Mouse (Mus musculus) midbrain, postnatal 0 days (tissue): ENCODE results near the gene Ackr2. TPM values are rescaled to one million over a fixed set of nuclear protein-coding genes. Genes with fewer than 3 reads are reported as not detected.

Experiments used
- ATAC-seq: fragments of 200-750 bp; cut with Nextera tagmentation; 2 replicates; pipeline ENCODE4 v1.8.0; 2017; ENCODE audit warnings: moderate number of reproducible peaks, mild to moderate bottlenecking, moderate TSS enrichment, moderate library complexity; ENCODE audit not compliant: low FRiP score
- DNase-seq: peaks from one replicate; pipeline ENCODE4 v3.0.0-alpha.2; 2015; ENCODE audit warnings: low spot score
- H3K27ac ChIP-seq: fragments of 300-500 bp; sonication (generic); 2 replicates; pipeline ENCODE4 v1.5.1; 2014; ENCODE audit warnings: low read depth, mild to moderate bottlenecking, low read length, mixed read lengths
- H3K27me3 ChIP-seq: fragments of 300-500 bp; sonication (generic); 2 replicates; pipeline ENCODE4 v1.6.1; 2014; ENCODE audit warnings: low read length, control low read depth, mixed read lengths; ENCODE audit not compliant: insufficient read depth
- H3K36me3 ChIP-seq: fragments of 300-500 bp; sonication (generic); 2 replicates; pipeline ENCODE4 v1.6.1; 2014; ENCODE audit warnings: low read length, control low read depth, mixed read lengths; ENCODE audit not compliant: insufficient read depth
- H3K4me1 ChIP-seq: fragments of 300-500 bp; sonication (generic); 2 replicates; pipeline ENCODE4 v1.6.1; 2014; ENCODE audit warnings: mild to moderate bottlenecking, control low read depth, antibody characterized with exemption, low read length, mixed read lengths; ENCODE audit not compliant: insufficient read depth
- H3K4me2 ChIP-seq: fragments of 300-500 bp; sonication (generic); 2 replicates; pipeline ENCODE4 v1.6.1; 2014; ENCODE audit warnings: low read depth, mild to moderate bottlenecking, low read length, mixed read lengths; ENCODE audit not compliant: poor library complexity, severe bottlenecking
- H3K4me3 ChIP-seq: fragments of 300-500 bp; sonication (generic); 2 replicates; pipeline ENCODE4 v1.5.1; 2014; ENCODE audit warnings: low read depth, mild to moderate bottlenecking, low read length, moderate library complexity
- H3K9ac ChIP-seq: fragments of 300-500 bp; sonication (generic); replicated peaks from 2 replicates; pipeline ENCODE4 v1.6.1; 2014; ENCODE audit warnings: mild to moderate bottlenecking, low read length, moderate library complexity, mixed read lengths; ENCODE audit not compliant: poor library complexity, severe bottlenecking
- H3K9me3 ChIP-seq: fragments of 300-500 bp; sonication (generic); 2 replicates; pipeline ENCODE4 v1.6.1; 2016; ENCODE audit warnings: low read length, control low read depth
- CTCF ChIP-seq: IDR thresholded peaks from 2 replicates; pipeline ENCODE4 v1.5.1; 2016; ENCODE audit warnings: antibody characterized with exemption, mild to moderate bottlenecking
- WGBS: fragments of 180-500 bp; shearing (Covaris S2); extraction: QIAGEN DNeasy Blood & Tissue Kit; methylation state at CpG from one replicate; pipeline ENCODE4 v1.1.7; 2014; 5-methylcytosine and 5-hydroxymethylcytosine counted together
- polyA plus RNA-seq: library from polyadenylated mRNA; unstranded; fragments of >200 nt; fragmentation: Nextera tagmentation; extraction: Ambion mirVana; gene quantifications from 2 replicates; pipeline ENCODE4 v1.2.1, GENCODE M21; 2015
- total RNA-seq: library from RNA; depleted of rRNA; stranded (reverse); fragments of >200 nt; gene quantifications from 2 replicates; pipeline ENCODE4 v1.2.3, GENCODE M21; 2014

Gene Ackr2
- total and polyA plus RNA-seq, 2 experiments from 2014 or later: 0.78 to 3.0 TPM

DNA sequence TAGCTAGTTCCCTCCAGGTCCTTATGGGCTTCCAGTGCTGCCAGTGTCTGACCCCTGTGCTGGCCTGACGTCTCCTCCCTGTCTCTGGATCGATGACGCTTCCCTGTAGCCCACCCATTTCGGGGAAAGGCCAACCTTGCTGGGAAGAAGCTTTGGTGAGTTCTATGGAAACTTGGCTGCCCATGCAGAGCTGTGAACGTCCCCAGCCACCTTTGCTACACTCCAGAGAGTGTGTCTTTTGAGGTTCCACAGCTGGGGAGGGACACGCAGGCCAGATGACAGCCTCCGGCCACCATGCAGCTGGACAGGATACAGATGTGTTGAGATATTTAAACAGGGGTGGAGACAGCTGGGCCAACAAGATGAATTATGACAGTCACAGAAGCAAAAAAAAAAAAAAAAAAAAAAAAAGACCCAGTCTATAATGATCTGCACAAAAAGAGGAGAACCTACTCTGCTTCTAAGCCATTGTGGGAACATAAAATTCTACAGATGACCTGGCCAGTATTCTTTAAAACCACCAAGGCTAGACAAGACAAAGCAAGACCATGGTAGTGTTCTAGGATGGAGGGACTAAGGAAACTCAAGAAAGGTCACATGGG lies 2.7 kb upstream of the Ackr2 start:
- no peaks in the 10 kb centered on the region for H3K27me3 ChIP-seq
- H3K4me1 ChIP-seq: no peaks in the 10 kb centered on the region
- no peak for TF ChIP-seq CTCF
- ATAC-seq (no peak), DNase-seq (no peak)
- H3K9me3 ChIP-seq: no peaks in the 10 kb centered on the region
- no peak overlapping the region for H3K4me2 ChIP-seq
- H3K36me3 ChIP-seq: no peaks in the 10 kb centered on the region
- H3K27ac ChIP-seq: no peak overlapping the region
- H3K9ac ChIP-seq: no peak overlapping the region
- H3K4me3 ChIP-seq: no peak overlapping the region
- WGBS: 80% methylated on average over 7 of the region's 7 CpGs

DNA sequence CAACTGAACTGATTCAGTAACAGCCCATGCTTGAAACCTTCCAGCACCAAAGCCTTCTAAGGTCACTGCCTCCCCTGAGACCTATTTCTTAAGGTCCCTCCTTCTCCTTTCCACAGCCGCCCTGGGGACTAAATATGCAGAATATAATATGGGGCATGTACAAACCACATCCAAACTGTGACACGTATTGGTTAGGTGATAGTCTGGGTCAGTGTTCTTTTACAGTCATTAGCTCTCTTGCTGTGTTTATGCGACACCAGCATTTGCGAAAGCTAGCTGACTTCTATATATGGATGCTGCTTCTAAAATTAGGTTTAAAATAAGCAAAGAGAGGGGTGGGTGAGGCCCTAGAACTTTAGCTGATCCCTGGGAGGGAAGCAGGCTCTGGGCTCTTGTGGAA lies 1.3 kb upstream of the Ackr2 start:
- ATAC-seq (no peak), DNase-seq (no peak)
- WGBS: 90% methylated on average over 4 of the region's 4 CpGs
- Histone ChIP-seq H3K4me2 (no peak overlapping the region), H3K27ac (no peak overlapping the region), H3K4me1 (no peaks in the 10 kb centered on the region), H3K27me3 (no peaks in the 10 kb centered on the region), H3K9ac (no peak overlapping the region), H3K4me3 (no peak overlapping the region), H3K36me3 (no peaks in the 10 kb centered on the region), H3K9me3 (no peaks in the 10 kb centered on the region)
- TF ChIP-seq CTCF: no peak

DNA sequence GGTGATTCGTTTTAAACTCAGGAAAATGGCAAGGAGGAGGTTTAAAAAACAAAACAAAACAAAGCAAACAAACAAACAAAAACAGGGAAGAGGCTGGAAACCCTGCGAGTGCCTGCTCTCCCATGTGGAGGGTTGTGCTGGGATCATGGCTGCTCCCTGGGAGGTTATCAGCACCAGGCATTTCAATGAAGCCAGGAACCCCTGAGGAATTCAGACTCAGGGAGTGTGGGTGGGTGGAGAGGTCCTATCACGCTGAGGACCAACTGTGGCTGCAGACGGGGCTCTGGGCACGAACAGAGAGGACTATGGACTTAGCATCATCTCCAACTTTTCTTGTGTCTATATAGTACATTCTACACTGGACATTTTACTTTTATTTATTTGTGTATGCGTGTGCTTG lies 1.2 kb downstream of the Ackr2 start:
- no peak for TF ChIP-seq CTCF
- Histone ChIP-seq H3K27ac (no peak overlapping the region), H3K4me2 (no peak overlapping the region), H3K4me1 (no peaks in the 10 kb centered on the region), H3K4me3 (no peak overlapping the region), H3K9ac (no peak overlapping the region), H3K27me3 (no peaks in the 10 kb centered on the region), H3K36me3 (no peaks in the 10 kb centered on the region), H3K9me3 (no peaks in the 10 kb centered on the region)
- DNase-seq (no peak), ATAC-seq (no peak)
- 75% methylated on average over 6 of the region's 6 CpGs for WGBS

DNA sequence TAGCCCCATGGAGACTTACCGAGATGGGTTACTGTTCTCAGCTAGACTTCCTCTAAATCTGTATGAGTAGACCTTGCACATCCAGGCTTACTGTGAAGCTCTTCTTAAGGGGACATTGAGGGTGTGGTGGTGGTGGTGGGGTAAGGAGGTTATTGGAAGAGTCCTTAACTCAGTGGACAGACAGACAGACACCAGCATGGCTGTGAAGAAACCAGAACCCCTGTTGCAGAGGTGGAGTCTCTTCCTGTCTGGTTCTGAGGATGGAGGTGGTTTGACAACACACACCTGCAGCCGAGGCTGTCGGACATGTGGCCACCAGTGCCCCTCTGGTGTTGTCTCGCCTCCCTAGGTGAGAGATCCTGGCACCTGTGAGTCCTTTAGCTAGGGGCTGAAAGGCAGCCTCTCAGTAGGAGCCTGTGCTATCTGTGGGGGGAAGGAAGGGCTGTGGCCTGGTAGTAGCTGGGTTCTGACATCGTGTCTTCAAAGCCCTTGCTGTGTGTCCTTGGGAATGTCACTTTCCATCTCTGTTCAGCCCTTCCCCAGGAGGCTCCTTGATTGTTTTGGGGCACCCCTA lies 2.2 kb downstream of the Ackr2 start:
- Histone ChIP-seq H3K27me3 (no peaks in the 10 kb centered on the region), H3K4me2 (no peak overlapping the region), H3K9ac (no peak overlapping the region), H3K27ac (no peak overlapping the region), H3K36me3 (no peaks in the 10 kb centered on the region), H3K4me1 (no peaks in the 10 kb centered on the region), H3K9me3 (no peaks in the 10 kb centered on the region), H3K4me3 (no peak overlapping the region)
- DNase-seq: no peak
- WGBS: 88% methylated on average over 5 of the region's 5 CpGs
- ATAC-seq: no peak
- no peak for TF ChIP-seq CTCF

DNA sequence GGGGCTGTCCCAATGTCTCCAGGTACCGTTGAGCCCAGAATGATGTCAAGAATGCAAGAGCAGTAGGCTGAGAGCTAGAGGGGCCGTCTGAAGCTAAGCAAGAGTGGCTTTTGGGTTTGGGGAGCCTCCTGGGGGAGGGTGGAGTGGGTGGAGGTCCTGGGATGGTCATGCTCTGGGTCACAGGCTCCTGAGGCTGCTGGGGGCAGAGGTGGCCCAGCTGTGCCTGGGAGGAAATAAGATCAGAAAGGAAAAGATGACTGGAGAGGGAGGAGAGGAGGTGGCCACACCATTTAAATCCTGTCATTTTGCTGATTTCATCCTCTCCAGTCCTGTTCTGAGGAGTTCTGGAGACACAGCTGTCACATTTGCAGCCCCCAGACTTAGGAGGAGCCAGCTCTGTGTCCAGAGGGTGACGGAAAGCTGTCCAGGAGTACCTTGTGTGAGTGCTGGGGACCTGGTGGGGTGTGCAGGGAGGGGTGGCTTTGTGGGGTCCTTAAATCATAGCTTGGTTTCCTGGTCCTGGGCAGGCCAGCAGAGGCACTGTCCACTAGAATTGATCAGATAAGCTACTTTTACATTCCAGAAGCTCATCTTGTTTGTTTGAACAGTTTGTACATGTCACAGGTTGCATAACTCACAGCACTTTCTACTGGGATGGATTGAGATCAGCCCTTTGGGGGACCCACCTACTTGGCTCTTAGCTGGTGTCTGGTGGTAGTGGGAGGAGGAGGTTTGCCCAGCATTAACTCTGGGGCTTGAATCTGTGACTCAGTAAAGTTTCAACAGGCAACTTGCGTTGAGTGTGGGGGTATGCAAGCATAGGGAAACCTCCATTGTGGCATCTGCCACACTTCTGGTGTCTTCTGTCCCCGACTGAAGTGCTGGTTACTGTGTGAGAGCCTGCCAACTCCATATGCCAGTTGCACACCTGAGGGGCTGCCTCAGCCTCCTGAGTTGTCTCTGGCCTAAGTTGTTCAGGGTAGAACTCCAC lies 3.9 kb downstream of the Ackr2 start:
- no peak overlapping the region for H3K4me3 ChIP-seq
- no peaks in the 10 kb centered on the region for H3K27me3 ChIP-seq
- DNase-seq (no peak), ATAC-seq (no peak)
- H3K9me3 ChIP-seq: no peaks in the 10 kb centered on the region
- no peak overlapping the region for H3K4me2 ChIP-seq
- H3K36me3 ChIP-seq: no peaks in the 10 kb centered on the region
- no peak overlapping the region for H3K27ac ChIP-seq
- no peak for TF ChIP-seq CTCF
- no peak overlapping the region for H3K9ac ChIP-seq
- 79% methylated on average over 5 of the region's 5 CpGs for WGBS
- no peaks in the 10 kb centered on the region for H3K4me1 ChIP-seq
